Mouse (Mus musculus) gastrocnemius, adult 2 months (tissue): ENCODE measurements around the gene Fgd4. TPM values are rescaled to one million over a fixed set of nuclear protein-coding genes. Genes with fewer than 3 reads are reported as not detected.
"Not testable (repeated sequence)": the region's sequence is repeated elsewhere in the genome, so short reads cannot be mapped to it uniquely, and the experiment has no call there.

Experiments
- DNase-seq: peaks from one replicate; pipeline ENCODE4 v3.0.0; 2022
- H3K27ac ChIP-seq: fragments of 200-600 bp; 2 replicates; pipeline ENCODE4 v1.8.1; 2022; ENCODE audit warnings: mild to moderate bottlenecking
- H3K4me3 ChIP-seq: fragments of 200-600 bp; 2 replicates; pipeline ENCODE4 v1.8.1; 2022; ENCODE audit warnings: mild to moderate bottlenecking, moderate library complexity
- CTCF ChIP-seq: fragments of 200-600 bp; IDR thresholded peaks from 2 replicates; pipeline ENCODE4 v1.8.1; 2022; ENCODE audit warnings: antibody characterized with exemption, mild to moderate bottlenecking, moderate library complexity
- intact Hi-C: fragments of 180-260 bp; cut with DNase I; formaldehyde crosslinking; loops from one replicate; pipeline ENCODE4 v1.15.1; 2025
- total RNA-seq, 2 experiments: library from RNA; stranded (reverse); gene quantifications; 2 replicates each; pipeline ENCODE4 v1.2.3; 2021

Fgd4 gene
- total RNA-seq, 2 experiments from 2014 or later, result 20.4 to 28.3 TPM

DNA sequence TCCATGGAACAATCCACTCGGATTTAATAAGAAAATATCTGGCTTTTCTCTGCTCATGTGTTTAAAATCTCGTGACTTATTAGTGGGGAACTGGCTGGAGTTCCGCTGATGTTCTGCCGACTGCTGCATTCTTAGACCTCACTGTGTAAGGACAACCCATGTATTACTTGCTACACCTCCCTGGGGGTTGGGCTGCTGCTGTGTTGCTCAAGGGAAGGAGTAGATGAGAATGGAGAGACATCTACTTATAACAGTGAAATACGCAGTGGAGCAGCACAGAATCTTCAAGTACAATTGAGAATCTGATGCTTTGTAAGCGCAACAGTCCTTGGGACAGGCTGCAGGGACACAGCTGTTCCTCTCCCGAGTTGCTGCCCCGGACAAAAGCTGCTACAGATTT is 73.1 kb downstream of the Fgd4 start:
- intact Hi-C loops, result no loop called here
- TF ChIP-seq CTCF, result no peak
- DNase-seq, result peak; percentile 81
- H3K4me3 ChIP-seq, result peak overlapping the region; percentile 74
- H3K27ac ChIP-seq, result peak overlapping the region; percentile 89

DNA sequence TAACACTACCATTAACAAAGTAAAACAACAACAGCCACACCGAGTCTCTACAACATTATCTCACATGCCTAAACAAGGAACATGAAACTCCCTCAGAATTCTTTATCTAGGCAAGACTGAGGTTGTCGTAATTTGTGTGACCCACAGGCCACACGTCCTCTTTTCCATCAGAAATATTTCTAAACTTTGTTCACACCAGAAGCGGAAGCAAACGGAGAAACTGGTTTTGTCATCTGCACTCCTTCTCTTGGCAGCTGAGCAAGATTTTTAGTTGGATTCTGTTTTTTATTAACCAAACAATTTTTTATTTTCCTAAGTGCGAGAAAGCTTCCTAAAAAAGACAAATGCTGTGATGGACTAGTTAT is 73.6 kb downstream of the Fgd4 start:
- no peak for TF ChIP-seq CTCF
- intact Hi-C loops, result no loop called here
- Histone ChIP-seq H3K4me3 (peak overlapping the region; percentile 74), H3K27ac (peak overlapping the region; percentile 89)
- DNase-seq, result no peak

DNA sequence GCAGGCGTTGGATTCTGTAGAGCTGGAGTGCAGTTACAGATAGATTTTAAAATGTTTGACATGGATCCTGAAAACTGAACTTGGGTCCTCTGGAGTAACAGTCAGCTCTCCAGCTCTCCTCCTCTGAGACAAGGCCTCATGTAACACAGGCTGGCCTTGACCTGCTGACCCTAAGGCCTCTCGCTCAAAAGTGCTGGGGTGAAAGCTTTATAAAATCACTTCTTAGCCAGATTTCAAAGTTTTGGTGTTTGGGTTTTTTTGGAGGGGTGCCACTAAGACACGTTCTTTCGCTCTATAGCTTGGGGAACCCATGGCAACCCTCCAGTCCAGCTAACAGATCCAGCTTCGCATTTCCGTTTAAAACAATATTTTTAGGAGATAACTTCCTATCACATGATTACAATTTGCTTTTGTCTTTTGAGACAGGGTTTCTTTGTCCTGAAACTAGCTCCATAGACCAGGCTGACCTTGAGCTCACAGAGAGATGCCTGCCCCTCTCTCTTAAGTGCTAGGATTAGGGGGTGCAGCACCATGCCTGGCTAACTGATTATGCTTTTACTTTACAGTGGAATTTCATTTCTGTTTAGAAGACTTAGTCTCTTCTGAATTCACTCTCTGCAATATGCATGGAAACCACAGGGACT is 74.1 kb downstream of the Fgd4 start:
- peak; percentile 28 for DNase-seq
- intact Hi-C loops, result no loop called here
- H3K4me3 ChIP-seq, result peak overlapping the region; percentile 74
- peak overlapping the region; percentile 89 for H3K27ac ChIP-seq
- TF ChIP-seq CTCF, result no peak

DNA sequence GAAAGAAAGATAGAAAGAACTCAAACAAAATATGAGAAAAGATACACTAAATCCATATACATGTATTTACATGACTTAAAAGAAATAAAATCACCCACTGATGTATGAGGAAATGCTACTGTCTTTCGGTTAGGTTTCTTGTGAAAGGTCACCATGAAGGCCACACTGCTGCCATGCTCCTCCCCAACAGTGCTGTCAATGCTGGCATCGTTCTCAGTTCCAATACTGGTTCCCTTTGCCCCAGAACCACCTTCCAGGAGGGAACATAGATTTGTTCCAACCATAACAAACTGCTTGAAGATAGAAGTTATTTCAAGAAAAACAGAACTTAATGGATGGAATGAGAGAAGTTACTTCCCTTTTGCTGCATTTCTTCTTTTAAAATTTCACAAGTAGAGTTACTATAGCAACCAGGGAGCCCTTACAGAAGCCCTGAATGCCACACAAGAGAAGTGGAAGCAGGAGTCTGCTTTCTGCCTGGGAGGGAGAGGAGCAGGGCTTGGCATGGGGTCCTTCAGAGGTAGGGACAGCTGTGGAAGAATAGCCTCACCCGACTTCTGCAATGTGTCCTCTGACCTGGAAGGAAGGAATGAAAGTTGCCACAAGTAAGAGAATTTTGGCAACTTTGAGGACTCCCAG is 75.0 kb downstream of the Fgd4 start:
- Histone ChIP-seq H3K4me3 (peak overlapping the region; percentile 50), H3K27ac (peak overlapping the region; percentile 74)
- no peak for TF ChIP-seq CTCF
- DNase-seq, result no peak
- intact Hi-C loops, result no loop called here

DNA sequence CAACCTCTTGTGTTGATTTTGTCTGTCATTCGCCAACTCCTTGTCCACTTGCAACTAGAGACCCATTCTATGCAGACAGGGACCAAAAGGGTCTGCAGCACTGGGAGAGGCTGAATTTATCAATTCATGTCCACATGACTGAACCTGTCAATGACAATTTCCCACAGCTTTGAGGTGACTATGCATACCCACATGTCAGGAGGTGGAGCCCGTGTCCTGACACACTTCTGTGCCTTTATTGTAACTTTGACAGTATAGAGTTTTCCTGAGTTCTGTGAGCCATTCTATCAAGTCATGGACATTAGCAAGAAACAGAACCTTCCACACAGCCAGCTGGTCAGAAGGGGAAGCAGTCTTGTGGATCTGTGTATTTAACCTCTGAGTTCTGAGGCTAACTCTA is 76.7 kb downstream of the Fgd4 start:
- Histone ChIP-seq H3K27ac (peak overlapping the region; percentile 39; the same call in 1 of the 2 replicates), H3K4me3 (no peak overlapping the region)
- TF ChIP-seq CTCF, result no peak
- no peak for DNase-seq
- intact Hi-C loops, result no loop called here

DNA sequence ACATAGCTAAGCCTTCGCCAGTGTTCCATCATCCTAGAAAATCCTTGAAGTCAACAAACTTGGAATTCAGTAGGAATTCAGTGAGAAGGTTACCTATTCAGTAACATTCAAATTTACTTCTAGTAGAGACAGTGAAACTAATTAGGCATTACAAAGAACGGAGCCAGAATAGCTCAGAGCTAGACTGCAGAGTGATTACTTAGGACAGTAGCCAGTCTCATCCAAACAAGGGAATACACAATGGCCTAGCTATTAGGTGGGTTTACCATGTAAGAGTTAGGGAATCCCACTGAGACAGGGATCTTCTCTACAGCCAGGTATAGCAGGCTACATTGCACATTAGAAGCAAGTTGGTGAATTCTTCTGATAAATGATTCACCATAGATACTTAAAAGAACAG is 77.5 kb downstream of the Fgd4 start:
- H3K27ac ChIP-seq, result peak overlapping the region; percentile 8; the same call in 1 of the 2 replicates
- intact Hi-C loops, result not testable (repeated sequence)

DNA sequence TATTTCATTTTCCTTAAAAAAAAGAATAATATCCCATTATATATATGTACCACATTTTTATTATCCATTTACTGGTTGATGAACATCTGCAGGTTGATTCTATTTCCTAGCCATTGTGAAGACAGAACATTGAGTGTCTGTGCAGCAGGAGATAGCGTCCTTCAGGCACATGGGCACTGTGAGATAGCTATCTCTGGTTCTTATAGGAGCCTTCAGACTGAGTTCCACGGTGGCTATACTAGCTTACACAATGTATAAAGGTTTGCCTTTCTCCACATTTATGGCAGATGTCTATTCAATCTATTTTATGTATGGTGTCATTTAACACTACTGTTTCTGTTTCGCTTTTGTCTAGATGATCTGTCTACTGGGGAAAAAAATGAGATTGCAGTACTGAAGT is 98.9 kb downstream of the Fgd4 start:
- DNase-seq, result no peak
- TF ChIP-seq CTCF, result no peak
- no peak overlapping the region for H3K4me3 ChIP-seq
- intact Hi-C loops, result no loop called here
- no peak overlapping the region for H3K27ac ChIP-seq

More for the DNA sequence above, 77.5 kb downstream of the Fgd4 start:
- H3K4me3 ChIP-seq, DNase-seq: not testable (repeated sequence)

DNA sequence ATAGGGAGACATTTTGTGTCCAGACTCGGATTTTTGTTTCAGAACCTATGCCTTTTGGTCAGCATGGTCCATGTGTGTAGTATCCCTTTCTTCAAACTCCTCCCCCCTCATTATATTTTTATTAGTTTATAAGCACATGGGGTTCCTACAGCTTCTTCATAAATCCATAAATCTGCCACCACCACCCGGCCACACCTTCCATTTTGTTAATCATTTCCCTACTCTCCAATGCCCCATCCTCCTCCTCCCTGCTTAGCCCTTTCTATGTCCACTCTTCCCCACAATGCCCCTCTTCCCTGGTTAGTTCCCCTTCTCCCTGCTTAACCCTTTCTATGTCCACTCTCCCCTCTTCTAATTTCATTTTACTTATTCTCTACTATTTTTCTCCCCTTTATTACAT is 99.4 kb downstream of the Fgd4 start:
- TF ChIP-seq CTCF, result no peak
- no peak for DNase-seq
- H3K4me3 ChIP-seq, result no peak overlapping the region
- intact Hi-C loops, result no loop called here
- no peak overlapping the region for H3K27ac ChIP-seq

DNA sequence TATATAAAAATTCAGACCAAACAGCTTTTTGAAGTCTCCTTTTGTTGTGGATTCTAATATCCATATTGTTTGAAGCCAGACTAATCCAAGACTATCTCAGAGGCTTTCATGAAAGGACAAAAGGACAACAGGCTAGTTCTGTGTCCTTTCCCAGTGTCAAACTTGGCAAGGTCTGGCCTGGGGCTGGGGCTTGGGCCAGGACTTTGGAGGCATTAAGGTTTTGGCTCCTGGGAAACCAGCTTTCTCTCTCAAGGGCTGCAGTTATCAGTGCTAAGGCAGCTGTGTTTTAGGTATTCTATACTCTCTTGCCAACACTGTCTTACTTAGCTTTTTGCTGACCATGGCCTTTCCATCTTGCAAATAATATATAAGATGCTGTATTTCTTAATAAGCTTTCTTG is 101.6 kb downstream of the Fgd4 start:
- DNase-seq, result peak; percentile 61
- H3K27ac ChIP-seq, result peak overlapping the region; percentile 20; the same call in 1 of the 2 replicates
- no peak for TF ChIP-seq CTCF

DNA sequence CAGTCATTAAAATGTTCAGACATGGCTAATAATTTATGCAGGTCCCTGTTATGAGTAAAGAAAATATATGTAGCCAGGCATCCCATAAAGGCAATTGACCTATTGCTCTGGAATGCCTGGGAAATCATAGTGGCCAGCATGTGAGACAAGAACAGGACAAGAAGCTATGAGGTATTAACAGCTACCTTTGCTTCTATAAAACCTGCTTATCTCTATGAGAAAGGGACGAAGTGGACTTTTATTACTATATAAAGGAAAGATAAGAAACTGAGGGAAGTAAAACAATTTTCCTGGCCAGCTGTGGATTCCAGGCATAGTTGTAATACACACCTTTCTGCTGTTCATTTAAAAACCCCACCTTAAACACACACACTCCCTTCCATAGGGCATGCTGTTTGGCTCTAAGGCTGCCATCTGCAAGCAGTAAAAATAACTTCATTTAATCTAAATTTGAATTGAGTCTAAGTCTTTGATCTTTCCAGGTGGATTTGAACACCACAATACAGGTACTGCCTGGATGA is 114.8 kb downstream of the Fgd4 start:
- TF ChIP-seq CTCF, result no peak
- Histone ChIP-seq H3K4me3 (no peak overlapping the region), H3K27ac (no peak overlapping the region)
- no peak for DNase-seq
- intact Hi-C loops, result no loop called here

More for the DNA sequence above, 101.6 kb downstream of the Fgd4 start:
- intact Hi-C loops, result no loop called here
- H3K4me3 ChIP-seq, result no peak overlapping the region

DNA sequence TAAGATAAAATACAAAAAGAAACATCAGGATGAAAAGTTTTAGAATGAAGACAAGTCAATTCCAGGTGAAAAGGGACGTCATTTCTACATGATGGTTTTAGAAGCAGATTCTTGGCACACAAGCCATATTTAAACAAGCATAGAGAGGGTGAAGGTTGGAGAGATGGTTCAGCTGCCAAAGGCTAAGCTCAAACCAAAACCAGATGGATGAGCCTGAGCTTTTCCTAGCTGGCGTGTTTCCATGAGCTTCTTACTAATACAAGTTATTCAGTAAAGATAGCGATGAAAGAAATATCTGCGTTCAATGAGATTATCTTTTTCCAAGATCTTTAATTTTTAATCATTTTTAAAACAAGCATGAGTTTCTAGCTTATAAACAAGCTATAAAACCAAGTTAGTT is 115.7 kb downstream of the Fgd4 start:
- no peak for DNase-seq
- intact Hi-C loops, result no loop called here
- TF ChIP-seq CTCF, result no peak
- no peak overlapping the region for H3K27ac ChIP-seq
- H3K4me3 ChIP-seq, result no peak overlapping the region

DNA sequence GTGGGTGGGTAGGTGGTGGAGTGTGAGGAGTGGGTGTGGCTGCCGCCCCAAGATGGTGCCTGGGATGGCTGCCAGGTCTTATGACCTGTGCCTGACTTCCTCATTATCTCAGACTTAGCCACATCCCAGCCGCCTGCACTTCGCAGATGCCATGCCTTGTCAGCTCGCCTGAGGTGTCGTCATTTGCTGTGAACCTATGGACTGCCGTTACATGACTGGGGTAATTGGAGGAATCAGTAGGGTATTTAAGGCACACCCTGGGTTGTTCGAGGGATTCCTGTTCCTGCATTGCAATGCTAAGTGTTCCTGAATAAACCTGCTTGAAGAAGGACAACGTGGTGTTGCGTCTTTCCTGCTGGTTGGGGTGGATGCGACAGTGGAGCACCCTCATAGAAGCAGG is 126.9 kb downstream of the Fgd4 start:
- intact Hi-C loops, result loop anchor here (10.0 kb wide), 1 partner anchor 111 kb away; no protein-coding TSS in a partner anchor
- H3K4me3 ChIP-seq, H3K27ac ChIP-seq, DNase-seq: not testable (repeated sequence)

DNA sequence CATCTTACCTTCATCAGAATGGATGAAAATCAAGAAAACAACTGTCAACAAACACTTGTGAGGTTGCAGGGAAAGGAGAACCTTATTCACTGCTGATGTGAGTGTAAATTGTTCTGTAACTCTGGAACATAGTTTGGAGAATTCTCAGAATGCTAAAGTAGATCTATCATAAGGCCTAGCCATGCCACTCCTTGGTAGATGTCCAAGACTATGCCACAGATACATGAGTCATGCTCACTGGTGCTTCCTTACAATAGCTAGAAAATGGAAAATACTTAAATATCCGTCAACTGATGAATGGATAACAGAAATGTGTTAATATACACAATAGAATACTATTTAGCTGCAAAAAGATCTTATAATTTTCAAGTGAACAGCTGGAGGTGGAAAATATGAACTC is 150.3 kb downstream of the Fgd4 start:
- no peak for DNase-seq
- TF ChIP-seq CTCF, result no peak
- no peak overlapping the region for H3K27ac ChIP-seq
- H3K4me3 ChIP-seq, result no peak overlapping the region
- intact Hi-C loops, result no loop called here

DNA sequence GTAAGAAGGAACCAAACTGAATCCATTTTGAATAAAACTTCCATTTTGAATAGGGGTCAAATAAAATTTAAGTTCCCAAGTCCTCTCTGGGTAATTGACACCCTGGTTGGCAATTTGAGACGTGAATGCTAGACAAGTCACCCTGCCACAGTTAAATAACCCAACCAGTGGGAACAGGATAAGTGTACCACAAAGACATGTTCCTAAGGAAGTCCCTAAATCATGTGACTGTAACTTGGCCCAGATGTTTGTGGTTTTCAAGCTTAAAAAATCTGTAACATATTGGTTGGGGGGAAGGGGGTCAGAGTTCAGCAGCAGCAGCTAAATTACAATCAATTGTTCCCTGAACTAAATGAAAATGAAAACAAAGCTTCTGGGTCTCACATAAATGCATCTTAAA is 161.9 kb downstream of the Fgd4 start:
- no peak for TF ChIP-seq CTCF
- DNase-seq, result no peak
- intact Hi-C loops, result no loop called here
- H3K4me3 ChIP-seq, result no peak overlapping the region
- H3K27ac ChIP-seq, result no peak overlapping the region
